Mouse (Mus musculus) embryonic fibroblast, embryonic 13.5 days (primary cell): Measurements from ENCODE around the gene Mdga1. TPM values are rescaled to one million over a fixed set of nuclear protein-coding genes. Genes with fewer than 3 reads are reported as not detected.

Experiments
- H3K27ac ChIP-seq: 2 replicates; pipeline ENCODE4 v1.5.1; 2012; ENCODE audit warnings: low read length, control low read depth, inconsistent platforms; ENCODE audit not compliant: insufficient read depth
- H3K4me1 ChIP-seq: 2 replicates; pipeline ENCODE4 v1.6.1; 2011; ENCODE audit warnings: low read length; ENCODE audit not compliant: control insufficient read depth, insufficient read depth
- H3K4me3 ChIP-seq: 2 replicates; pipeline ENCODE4 v1.5.1; 2011; ENCODE audit warnings: mild to moderate bottlenecking, control low read depth, low read length; ENCODE audit not compliant: insufficient read depth
- CTCF ChIP-seq: IDR thresholded peaks from 2 replicates; pipeline ENCODE4 v1.5.1; 2011; ENCODE audit warnings: mild to moderate bottlenecking, control low read depth, low read length, moderate library complexity, borderline replicate concordance; ENCODE audit not compliant: insufficient read depth
- POLR2A ChIP-seq: IDR thresholded peaks from 2 replicates; pipeline ENCODE4 v1.6.1; 2011; ENCODE audit warnings: low read depth, mild to moderate bottlenecking, control low read depth, low read length, moderate library complexity
- polyA plus RNA-seq: library from polyadenylated mRNA; stranded (reverse); fragments of >200 nt; gene quantifications from 2 replicates; pipeline ENCODE4 v1.2.4, GENCODE M21; 2011; ENCODE audit warnings: low read depth; ENCODE audit not compliant: missing spikeins, insufficient read length

Mdga1 gene
- polyA plus RNA-seq, 1 experiment = 7.6 TPM

DNA sequence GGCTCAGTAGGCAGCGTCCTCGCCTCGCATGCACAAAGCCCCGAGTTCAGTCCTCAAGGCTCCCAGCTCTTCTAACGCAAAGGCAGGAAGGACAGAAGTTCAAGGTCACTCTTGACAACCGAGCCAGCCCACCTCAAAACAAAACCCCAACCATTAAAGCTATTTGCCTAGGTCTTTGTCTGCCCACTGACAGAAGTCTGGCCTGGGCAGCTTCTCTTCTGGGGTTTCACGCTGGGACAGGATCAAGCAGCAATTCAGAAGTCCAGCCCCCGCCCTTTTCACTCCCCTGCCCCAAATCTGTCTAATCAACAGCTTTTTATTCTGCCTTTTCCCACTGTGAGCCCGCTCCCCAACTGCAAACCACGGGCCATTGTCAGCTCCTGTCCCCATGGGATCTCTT is 89.6 kb downstream of the Mdga1 start:
- H3K4me1 ChIP-seq = no peaks in the 10 kb centered on the region
- TF ChIP-seq CTCF (no peak), POLR2A (no peak)

DNA sequence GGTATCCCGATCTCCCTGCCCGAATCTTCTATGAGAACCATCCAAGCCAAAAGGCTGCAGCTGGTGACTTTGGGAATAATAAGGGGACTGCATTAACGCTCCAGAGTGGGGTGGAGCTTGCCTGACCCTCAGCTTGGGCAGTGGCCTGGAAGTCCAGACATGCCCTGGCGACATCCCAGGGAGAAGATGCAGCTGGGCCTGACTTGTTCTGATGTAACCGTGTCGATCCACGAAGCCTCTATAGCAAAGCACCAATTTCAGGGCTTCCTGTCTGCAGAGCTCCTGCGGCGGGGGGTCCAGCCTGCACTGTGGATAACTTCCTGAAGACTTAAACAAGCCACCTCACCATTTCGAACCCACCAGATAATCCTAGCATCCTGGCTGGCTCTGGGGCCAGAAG is 90.9 kb downstream of the Mdga1 start:
- H3K4me1 ChIP-seq = no peaks in the 10 kb centered on the region
- no peak overlapping the region for H3K27ac ChIP-seq
- no peak for TF ChIP-seq CTCF
- TF ChIP-seq POLR2A = no peak
- no peak overlapping the region for H3K4me3 ChIP-seq

More for the DNA sequence above, 89.6 kb downstream of the Mdga1 start:
- Histone ChIP-seq H3K4me3 (no peak overlapping the region), H3K27ac (no peak overlapping the region)

GRCm38 (mm10) chr17:29874082-29874679 is 95.7 kb downstream of the Mdga1 start:
- no peak for TF ChIP-seq POLR2A
- no peak for TF ChIP-seq CTCF
- H3K27ac ChIP-seq = no peak overlapping the region
- H3K4me1 ChIP-seq = no peaks in the 10 kb centered on the region
- no peak overlapping the region for H3K4me3 ChIP-seq

- Histone ChIP-seq H3K4me1 (no peaks in the 10 kb centered on the region), H3K4me3 (no peak overlapping the region), H3K27ac (no peak overlapping the region)
- TF ChIP-seq POLR2A = no peak
- TF ChIP-seq CTCF = no peak
Observed at GRCm38 (mm10) chr17:29873580-29874015, 96.3 kb downstream of the Mdga1 start.

GRCm38 (mm10) chr17:29870316-29870715 is 99.6 kb downstream of the Mdga1 start:
- TF ChIP-seq CTCF (no peak), POLR2A (no peak)
- Histone ChIP-seq H3K27ac (no peak overlapping the region), H3K4me1 (no peaks in the 10 kb centered on the region), H3K4me3 (no peak overlapping the region)

DNA sequence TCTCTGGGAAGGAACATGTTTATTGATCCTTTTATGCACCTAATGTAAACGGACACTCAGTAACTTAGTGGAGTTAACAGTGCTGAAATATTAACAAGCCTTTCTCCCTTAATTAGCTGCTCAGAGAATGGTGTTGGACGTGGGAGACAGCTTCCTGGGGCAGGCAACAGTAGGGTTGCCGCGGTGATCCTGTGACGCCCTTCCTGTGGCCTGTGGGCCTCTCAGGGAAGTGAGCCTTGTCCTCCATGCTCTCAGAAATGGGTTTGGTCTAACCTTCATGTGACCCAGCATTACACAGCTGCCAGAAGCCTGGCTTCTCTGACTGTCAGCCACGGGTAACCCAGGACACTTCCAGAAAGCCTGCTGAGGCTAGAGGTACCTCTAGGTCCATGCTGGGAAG is 104.0 kb downstream of the Mdga1 start:
- H3K4me1 ChIP-seq = no peaks in the 10 kb centered on the region
- no peak for TF ChIP-seq CTCF
- TF ChIP-seq POLR2A = no peak
- H3K4me3 ChIP-seq = no peak overlapping the region
- no peak overlapping the region for H3K27ac ChIP-seq

DNA sequence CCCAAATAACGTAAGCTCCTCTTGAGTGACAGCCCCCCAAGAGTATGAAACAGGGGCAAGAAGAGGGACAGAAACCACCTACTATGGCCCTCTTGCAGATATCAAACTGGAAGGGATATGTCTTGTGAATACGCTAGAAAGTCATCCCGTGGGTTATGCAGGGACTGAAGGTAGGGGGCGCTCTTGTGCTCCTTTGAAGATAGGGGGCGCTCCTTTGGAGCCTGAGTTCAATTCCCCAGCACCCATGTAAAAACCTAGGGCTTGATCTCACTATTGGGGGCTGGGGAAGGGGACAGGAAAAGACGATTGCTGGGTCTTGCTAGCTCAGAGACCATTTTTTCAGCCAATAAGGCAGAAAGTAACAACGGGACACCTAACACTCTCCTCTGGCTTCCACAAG is 105.4 kb downstream of the Mdga1 start:
- H3K4me3 ChIP-seq = no peak overlapping the region
- no peaks in the 10 kb centered on the region for H3K4me1 ChIP-seq
- TF ChIP-seq CTCF (no peak), POLR2A (no peak)
- H3K27ac ChIP-seq = no peak overlapping the region

DNA sequence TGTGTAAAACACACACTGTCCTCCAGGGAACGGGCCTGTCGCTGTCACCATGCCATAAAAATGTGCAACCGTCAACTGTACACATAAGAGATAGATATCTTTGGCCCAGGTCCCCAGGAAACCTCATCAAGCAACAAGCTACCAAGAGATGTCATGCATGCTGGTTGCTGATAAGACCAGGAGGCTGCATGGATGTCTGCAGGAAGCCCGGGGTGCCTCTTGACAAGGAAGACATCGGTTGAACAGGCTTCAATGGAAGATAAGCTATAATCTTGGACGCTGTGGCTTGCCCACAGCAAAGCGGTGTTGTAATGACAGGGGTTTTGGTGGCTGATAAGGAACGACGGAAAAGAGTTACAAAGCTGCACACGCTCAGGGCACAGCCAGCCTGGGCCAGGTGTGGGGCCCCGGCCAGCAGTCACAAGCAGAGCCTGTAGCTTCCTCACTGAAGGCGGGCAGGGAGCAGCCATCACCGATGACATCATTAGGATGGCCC is 110.1 kb downstream of the Mdga1 start:
- no peaks in the 10 kb centered on the region for H3K4me1 ChIP-seq

DNA sequence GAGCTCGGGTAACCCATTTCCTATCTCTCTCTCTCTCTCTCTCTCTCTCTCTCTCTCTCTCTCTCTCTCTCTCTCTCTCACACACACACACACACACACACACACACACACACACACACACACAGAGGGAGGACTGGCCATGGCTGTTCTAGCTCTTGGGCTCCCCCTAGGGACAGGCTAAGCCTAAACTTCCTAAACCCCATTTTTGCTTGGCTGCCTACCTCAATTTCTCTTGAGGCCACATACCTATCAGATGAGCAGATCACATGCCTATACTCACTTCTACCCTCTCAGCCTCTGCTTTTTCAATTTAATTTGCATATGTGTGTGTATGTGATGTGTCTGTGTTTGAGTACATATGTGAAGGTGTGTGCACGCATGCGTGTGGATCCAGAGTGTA is 111.1 kb downstream of the Mdga1 start:
- TF ChIP-seq POLR2A = no peak
- no peak; the same call in 1 of the 2 replicates for TF ChIP-seq CTCF
- Histone ChIP-seq H3K4me3 (no peak overlapping the region), H3K27ac (no peak overlapping the region), H3K4me1 (no peaks in the 10 kb centered on the region)

More for the DNA sequence above, 110.1 kb downstream of the Mdga1 start:
- no peak overlapping the region for H3K27ac ChIP-seq
- TF ChIP-seq CTCF = no peak
- no peak for TF ChIP-seq POLR2A
- no peak overlapping the region for H3K4me3 ChIP-seq

DNA sequence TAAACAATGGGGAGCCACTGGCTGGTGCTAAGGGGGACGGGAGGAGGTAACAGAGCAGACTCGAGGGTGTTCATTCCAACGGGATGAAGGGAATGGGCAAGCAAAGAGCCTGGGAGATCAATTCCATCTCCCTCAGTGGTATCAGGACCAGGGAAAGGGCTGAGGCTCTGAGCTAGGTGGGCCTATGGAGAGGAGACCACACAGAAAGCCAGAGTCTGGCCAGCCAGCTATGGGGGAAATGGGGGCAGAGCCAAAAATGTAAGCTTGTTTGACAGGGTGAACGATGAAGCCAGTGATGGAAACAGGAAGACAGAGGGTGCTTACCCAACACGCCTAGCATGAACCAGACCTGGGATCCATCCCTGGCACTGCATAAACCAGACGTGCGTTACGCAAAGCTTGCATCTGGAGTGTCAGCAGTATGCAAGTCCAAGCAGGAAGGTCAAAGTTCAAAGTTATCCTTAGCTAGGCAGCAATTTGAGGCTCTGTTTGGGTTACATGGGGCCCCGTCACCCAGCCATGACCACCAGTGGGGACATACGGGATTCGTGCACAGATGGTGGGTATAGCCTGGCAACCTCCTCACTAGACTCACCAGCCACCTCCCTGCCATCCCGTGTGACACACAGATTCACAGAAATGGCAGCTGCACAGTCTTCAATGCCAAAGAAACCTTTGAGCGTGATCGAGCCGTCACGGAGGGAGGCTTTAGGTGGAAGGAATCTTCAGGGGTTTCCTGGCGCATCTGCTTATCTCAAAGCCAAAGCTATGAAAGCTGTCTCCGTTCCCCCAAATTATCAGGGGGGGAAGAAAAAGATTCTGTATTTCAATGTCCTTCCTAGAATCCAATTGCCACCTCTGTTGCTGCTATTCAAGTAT is 113.9 kb downstream of the Mdga1 start:
- Histone ChIP-seq H3K4me3 (no peak overlapping the region), H3K27ac (no peak overlapping the region), H3K4me1 (no peaks in the 10 kb centered on the region)
- TF ChIP-seq POLR2A (no peak), CTCF (no peak)
